Mouse (Mus musculus) heart, adult 8-10 months (tissue): ENCODE results near the gene Padi2. TPM values are rescaled to one million over a fixed set of nuclear protein-coding genes. Genes with fewer than 3 reads are reported as not detected.

ENCODE experiments used
- DNase-seq: peaks from one replicate; pipeline ENCODE4 v3.0.0; 2022; ENCODE audit warnings: low spot score
- total RNA-seq, 4 experiments: library from RNA; stranded (reverse); gene quantifications; 2 replicates each; pipeline ENCODE4 v1.2.4; 2022

Padi2 gene
- total RNA-seq, 4 experiments from 2014 or later, result 0.72 to 1.3 (median 1.2) TPM

DNA sequence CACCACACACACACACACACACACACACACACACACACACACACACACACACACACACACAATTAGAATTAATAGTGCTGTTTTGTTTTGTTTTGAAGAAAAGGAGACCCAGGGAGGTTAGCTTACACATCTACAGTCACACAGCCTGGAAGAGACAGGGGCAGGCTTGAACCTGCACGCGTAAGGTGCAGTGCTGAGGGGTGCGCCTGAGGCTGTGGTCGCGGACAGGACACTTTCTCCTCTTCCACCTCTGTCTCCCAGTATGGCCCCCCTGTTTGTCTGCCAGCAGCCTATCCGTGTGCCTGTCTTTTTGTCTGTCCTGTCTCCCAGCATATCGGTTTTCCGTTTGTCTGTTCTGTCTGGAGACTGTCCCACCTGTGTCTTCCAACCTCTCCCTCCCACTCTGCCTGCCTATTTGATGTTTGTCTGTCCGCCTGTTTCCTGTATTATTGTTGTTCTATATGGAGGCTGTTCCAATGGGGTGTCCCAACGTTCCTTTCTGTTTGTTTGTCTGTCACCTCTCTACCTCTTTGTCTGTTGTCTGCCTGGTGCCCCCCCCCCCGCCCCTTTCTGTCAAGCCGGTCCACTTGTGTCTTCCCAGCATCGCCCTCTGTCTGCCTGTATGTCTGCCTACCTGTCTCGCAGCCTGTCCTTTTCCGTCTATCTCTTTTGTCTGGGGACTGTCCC is 80.0 kb downstream of the Padi2 start:
- no peak for DNase-seq

DNA sequence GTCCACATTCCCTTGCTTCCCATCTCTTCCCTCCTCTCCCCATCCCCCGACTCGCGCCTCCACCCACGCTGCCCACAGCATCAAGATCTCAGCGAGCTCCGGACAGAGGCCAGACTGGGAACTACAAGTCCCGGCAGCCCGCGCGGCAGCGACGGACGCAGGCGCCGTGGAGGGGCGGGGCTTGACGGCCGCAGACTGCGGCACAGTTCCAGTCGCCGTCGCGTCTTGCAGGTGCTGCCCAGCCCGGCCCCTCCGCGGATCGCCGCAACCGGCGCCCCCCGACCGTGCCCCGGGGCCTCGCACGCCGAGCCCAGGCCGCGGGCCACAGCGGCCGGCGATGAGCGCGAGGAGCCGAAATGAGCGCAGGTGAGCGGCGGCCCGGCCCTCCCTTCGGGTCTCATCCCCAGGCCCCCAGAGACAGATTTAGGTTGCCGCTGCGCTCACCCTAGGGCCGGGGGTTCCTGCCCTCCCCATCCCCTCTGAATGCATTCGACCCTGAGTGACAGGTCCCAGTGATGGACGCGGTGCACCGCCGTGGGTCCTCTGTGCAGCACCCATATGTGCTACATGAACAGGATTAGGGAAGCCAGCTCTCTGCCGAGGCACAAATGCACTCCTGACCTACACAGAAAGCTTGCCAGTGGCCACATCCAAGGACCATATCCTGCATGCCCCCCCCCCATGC is 80.7 kb downstream of the Padi2 start, which contains the start of gene Atp13a2:
Atp13a2 (plus strand) TSS at position 163 of the 685 bp plus-strand sequence.
- peak; percentile 87 for DNase-seq

DNA sequence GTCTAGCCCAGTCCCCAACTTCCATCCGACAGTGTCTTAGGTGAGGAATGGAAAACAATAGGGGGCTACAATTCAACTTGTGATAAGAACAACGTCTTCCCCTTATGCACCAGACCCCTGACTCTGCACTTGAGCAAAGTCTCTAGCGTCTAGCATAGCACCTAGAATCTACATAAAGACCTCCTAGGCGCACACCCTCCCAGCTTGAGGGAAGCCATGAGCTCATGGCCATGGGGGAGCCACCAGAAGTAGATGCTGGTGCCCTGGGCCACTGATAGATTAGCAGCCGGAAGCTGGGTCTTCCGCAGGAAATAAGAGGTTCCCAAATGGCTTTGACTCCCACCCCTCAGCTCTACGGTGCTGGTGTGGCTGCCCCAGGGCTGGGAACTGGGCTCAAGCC is 81.3 kb downstream of the Padi2 start:
- no peak for DNase-seq

DNA sequence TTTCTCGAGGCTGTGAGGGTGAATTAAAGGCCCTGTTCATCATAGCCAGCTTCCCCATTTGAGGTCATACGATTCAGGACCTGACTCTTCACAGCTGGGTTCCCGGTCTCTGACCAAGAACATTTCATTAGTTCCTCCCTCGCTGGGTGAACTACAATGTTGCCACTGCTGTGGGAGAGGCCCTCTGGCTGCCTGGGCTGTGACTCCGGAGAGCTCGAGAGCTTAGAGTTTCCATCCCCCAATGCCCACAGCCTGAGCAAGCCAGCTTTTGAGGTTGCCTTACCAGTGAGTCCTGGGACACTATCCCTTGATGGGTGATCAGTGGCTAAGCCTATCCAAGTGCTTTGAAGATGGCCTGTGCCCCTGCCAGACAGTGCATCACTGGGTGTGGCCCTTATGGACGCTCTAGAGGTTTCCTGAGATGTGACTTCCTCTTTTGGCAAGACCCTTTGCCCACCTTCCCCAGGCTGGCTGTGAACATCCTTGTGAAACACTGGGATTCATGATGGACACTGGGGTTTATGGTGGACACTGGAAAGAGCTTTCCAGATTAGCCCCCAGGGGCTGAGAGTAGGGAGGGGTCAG is 82.7 kb downstream of the Padi2 start:
- no peak for DNase-seq

DNA sequence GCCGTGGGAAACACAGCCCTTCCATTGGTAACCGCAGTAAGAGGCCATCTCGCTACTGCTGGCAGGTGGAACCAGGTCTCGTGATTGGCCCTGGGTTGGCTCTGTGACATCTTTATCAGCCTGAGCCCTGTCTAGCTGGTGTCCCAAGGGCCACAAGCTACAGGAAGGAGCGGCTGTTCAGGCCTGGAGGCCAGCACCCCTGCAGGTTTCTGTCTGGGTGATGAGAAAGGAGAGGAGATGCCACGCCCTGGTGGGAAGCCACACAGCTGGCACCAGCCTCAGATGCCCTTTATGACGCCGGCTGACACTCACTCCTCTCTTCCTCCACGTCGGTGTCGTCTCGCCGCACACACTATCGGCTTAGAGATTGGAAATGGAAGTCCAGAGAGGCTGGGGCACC is 83.3 kb downstream of the Padi2 start:
- DNase-seq, result no peak

DNA sequence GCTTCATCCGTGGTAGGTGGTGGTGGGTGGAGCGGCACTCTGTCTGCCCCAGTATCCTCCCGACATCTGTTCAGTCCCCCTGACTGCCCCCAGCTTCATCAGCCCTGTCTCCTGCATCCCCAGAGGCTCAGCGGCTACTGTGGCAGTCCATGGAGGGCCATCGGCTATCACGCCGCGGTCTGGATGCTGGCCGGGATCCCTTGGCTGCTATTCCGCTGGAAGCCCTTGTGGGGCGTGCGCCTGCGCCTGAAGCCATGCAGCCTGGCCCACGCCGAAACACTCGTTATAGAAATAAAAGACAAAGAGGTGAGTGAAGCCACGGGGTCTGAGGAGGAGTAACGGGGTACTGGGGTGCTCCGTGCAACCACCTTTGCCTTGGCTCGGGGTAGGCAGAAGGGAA is 86.1 kb downstream of the Padi2 start:
- no peak for DNase-seq

DNA sequence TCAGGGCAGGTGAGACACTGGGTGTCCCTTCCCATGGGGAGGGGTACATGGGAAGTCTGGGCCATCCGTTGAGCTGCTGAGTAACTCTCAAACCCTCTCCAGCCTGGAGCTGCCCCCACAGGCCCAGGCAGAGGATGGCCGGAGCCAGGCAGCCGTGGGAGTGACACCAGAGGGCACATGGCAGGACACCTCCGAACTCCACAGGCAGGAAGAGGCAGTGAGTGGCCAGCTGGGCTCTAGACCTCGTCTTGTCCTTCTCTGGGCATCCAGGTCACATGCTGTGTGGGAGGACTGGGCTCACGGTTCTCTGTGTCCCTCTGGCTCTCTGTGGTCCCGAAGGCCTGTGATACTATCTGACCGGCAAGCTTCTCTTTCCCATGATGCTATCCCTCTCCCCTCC is 87.7 kb downstream of the Padi2 start:
- DNase-seq, result no peak

DNA sequence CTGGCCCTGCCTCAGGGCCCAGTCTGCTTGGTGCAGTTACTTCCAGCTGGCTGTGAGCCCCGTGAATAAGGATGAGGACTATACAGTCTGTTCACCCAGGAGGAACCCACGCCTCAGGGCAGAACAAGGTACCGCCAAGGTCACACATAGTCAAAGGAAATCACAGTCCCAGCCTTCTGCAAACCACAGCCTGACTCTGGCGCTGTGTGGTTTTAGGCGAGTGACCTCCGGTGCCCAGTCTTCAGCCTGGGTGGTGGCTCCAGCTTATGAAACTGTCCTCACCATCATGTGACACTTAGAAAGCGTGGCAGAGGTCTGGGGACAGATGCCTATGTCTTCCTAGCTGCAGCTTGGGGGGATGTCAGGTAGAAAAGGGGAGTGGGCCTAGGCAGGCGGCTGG is 89.7 kb downstream of the Padi2 start:
- no peak for DNase-seq

DNA sequence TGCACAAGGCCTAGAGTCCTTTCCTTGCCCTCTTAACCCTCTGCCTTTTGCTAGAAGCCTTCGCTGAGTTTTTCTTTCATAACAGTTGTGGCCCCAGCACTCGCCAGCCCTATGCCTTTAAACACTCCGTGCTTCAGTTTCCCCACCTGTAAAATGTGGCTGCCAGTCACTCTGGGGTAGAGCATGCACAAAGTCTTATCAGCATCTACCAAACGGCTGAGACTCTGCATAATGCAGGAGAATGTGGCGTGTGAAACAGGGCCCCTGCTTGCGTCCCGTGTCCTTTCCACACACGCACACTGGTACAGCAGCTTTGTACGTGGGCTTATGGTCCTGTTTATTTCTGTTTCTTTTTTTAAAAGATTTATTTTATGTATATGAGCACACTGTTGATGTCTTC is 90.7 kb downstream of the Padi2 start:
- no peak for DNase-seq

Other genes starting within 250 kb of the Padi2 start
- 10 to 100 TPM; 59.6 to 80.5 (median 71.9) TPM for gene Arhgef10l, start 240.3 kb upstream of the Padi2 start, total RNA-seq
- 10 to 100 TPM; 11.4 to 12.5 (median 11.9) TPM for gene Rcc2, start 205.8 kb upstream of the Padi2 start, total RNA-seq
- gene Padi6, start 163.7 kb upstream of the Padi2 start, total RNA-seq, result not detected
- gene Padi4, start 132.1 kb upstream of the Padi2 start, total RNA-seq, result 1 to 10 TPM in 1 of 4 experiments, under 1 TPM in 3; 0.24 to 5.3 (median 0.27) TPM
- gene Padi3, start 95.7 kb upstream of the Padi2 start, total RNA-seq, result under 1 TPM; 0.09 to 0.34 (median 0.13) TPM
- gene Padi1, start 60.6 kb upstream of the Padi2 start, total RNA-seq, result not detected
- gene Sdhb, start 54.9 kb downstream of the Padi2 start, total RNA-seq, result 1,000 to 10,000 TPM; 1,293 to 1,379 (median 1,312) TPM
- gene Atp13a2, start 80.5 kb downstream of the Padi2 start, total RNA-seq, result 10 to 100 TPM; 12.3 to 17.2 (median 15.6) TPM
- 1 to 10 TPM; 1.7 to 2.8 (median 2.2) TPM for gene Mfap2, start 104.1 kb downstream of the Padi2 start, total RNA-seq
- 1 to 10 TPM; 3.5 to 6.8 (median 5.3) TPM for gene Crocc, start 154.2 kb downstream of the Padi2 start, total RNA-seq
- gene Necap2, start 172.0 kb downstream of the Padi2 start, total RNA-seq, result 10 to 100 TPM; 14.7 to 18.2 (median 15.9) TPM
- not detected for gene Spata21, start 182.0 kb downstream of the Padi2 start, total RNA-seq
- 100 to 1,000 TPM in 2 of 4 experiments, 10 to 100 TPM in 2; 87.5 to 111 (median 98.0) TPM for gene Szrd1, start 233.4 kb downstream of the Padi2 start, total RNA-seq
- gene Fbxo42, start 241.6 kb downstream of the Padi2 start, total RNA-seq, result 10 to 100 TPM in 2 of 4 experiments, 1 to 10 TPM in 2; 8.4 to 11.5 (median 10.0) TPM